Mouse (Mus musculus) hindbrain, embryonic 15.5 days (tissue): ENCODE data around the gene Vmn2r73. TPM values are rescaled to one million over a fixed set of nuclear protein-coding genes. Genes with fewer than 3 reads are reported as not detected.
"Not testable (repeated sequence)": the region's sequence is repeated elsewhere in the genome, so short reads cannot be mapped to it uniquely, and the experiment has no call there.

ENCODE experiments used
- ATAC-seq: fragments of 200-750 bp; cut with Nextera tagmentation; 2 replicates; pipeline ENCODE4 v1.8.0; 2017; ENCODE audit warnings: low read depth, moderate number of reproducible peaks, moderate TSS enrichment; ENCODE audit not compliant: low FRiP score
- H3K27ac ChIP-seq: fragments of 300-500 bp; sonication (generic); replicated peaks from 2 replicates; pipeline ENCODE4 v1.5.1; 2015; ENCODE audit warnings: mild to moderate bottlenecking, inconsistent platforms
- H3K27me3 ChIP-seq: fragments of 300-500 bp; sonication (generic); 2 replicates; pipeline ENCODE4 v1.6.1; 2015; ENCODE audit warnings: control low read depth, inconsistent platforms
- H3K36me3 ChIP-seq: fragments of 300-500 bp; sonication (generic); 2 replicates; pipeline ENCODE4 v1.6.1; 2015; ENCODE audit warnings: control low read depth, inconsistent platforms
- H3K4me1 ChIP-seq: fragments of 300-500 bp; sonication (generic); replicated peaks from 2 replicates; pipeline ENCODE4 v1.6.1; 2015; ENCODE audit warnings: control low read depth, inconsistent platforms
- H3K4me2 ChIP-seq: fragments of 300-500 bp; sonication (generic); 2 replicates; pipeline ENCODE4 v1.6.1; 2015; ENCODE audit warnings: moderate library complexity, mild to moderate bottlenecking, inconsistent platforms
- H3K4me3 ChIP-seq: fragments of 300-500 bp; sonication (generic); 2 replicates; pipeline ENCODE4 v1.5.1; 2015; ENCODE audit warnings: mild to moderate bottlenecking, inconsistent platforms
- H3K9ac ChIP-seq: fragments of 300-500 bp; sonication (generic); 2 replicates; pipeline ENCODE4 v1.6.1; 2015; ENCODE audit warnings: inconsistent platforms
- H3K9me3 ChIP-seq: fragments of 300-500 bp; sonication (generic); 2 replicates; pipeline ENCODE4 v1.6.1; 2016; ENCODE audit warnings: control low read depth, inconsistent platforms
- WGBS: fragments of 180-500 bp; shearing (Covaris S2); methylation state at CpG from one replicate; pipeline ENCODE4 v1.1.7; 2015; 5-methylcytosine and 5-hydroxymethylcytosine counted together
- polyA plus RNA-seq: library from polyadenylated mRNA; unstranded; fragments of >200 nt; fragmentation: Nextera tagmentation; extraction: Ambion mirVana; gene quantifications from 2 replicates; pipeline ENCODE4 v1.2.1, GENCODE M21; 2015

Gene Vmn2r73
- polyA plus RNA-seq, result not detected in 2 replicates

DNA sequence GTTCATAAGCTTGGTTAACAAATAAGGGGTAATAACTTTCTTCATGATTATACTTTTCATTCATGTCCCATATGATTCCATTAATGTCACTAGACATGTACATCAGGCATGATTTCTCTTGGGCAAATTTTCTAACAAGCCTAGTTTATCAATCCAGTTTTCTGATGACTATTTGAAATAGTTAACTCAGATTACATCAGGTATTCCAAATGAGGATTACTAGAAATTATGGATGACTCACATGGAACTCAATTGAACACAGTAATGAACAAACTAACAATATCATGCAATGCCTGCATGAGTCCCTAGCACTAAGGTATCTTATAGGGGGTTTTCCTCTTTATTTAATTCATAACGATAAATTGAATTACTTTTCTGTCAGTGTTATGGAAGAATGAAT lies at the start of gene Vmn2r73:
Gene Vmn2r73, minus strand, starts transcription at position 101 of the 400 bp plus-strand sequence.
- H3K9me3 ChIP-seq, result no peaks in the 10 kb centered on the region
- H3K27me3 ChIP-seq, result no peaks in the 10 kb centered on the region
- ATAC-seq, result no peak
- H3K4me2 ChIP-seq, result no peak within 1 kb of the TSS
- H3K27ac ChIP-seq, result no peak within 1 kb of the TSS
- no peaks in the 10 kb centered on the region for H3K4me1 ChIP-seq
- H3K9ac ChIP-seq, result no peak within 1 kb of the TSS
- no peaks in the 10 kb centered on the region for H3K36me3 ChIP-seq
- H3K4me3 ChIP-seq, result no peak within 1 kb of the TSS
- WGBS, result 90% methylated on average over 1 of the region's 1 CpGs

DNA sequence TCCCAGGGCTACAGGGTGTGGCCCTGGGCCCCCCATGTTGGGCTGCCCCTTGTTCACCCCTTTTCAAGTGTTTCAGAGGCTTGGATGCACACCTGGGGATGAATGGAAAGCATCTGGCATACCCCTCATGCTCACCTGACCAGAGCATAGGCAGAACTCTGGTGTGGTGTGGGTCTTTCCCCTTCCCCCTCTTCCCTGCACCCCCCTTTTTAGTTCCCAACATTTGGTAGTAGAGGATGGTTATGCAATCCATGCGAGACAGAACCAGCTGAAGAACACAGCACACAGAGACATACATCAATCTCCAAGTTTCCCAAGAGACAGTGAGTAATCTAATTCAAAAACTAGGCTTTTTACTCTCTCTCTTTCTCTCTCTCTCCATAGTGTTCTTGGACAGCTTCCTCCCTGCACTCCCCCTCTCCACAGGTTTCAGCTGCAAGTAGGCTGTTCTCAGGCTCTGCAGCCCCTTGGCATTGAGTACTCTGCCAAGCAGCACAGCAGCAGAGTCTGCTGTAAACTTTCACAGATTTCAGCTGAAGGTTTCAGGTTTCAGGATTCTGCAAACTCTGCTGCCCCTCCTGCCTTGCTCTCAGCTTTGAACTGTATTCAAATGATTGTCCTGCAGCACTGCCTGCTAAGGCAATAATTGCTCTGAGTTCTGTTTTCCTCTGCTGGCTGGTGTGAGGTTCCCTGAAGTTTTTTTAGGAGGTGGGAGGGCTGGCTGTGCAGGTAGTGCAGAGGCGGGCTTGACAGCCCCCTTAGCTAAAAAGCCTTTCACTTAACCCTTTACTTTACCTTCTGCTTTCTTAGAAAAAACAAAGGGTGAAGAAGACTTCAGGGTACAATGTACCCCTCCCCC lies 35.7 kb downstream of the Vmn2r73 start:
- H3K27me3 ChIP-seq, result no peaks in the 10 kb centered on the region

DNA sequence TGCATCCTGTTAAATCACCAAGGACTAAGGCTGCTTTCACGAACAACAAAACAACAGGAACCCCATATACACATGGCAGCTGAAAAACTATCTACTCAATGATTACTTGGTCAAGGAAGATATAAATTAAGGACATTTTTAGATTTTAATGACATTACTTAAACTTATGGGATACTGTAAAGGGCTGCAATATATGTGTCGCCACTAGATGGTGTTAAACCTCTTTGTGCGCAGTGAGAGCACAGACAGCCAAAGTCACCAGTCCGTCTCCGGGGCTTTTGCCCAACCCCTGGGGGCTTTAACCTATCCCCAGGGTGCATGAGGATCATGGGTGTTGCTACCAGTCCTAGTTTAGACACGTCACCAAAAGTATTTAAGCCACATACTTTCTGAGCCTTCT lies 58.0 kb downstream of the Vmn2r73 start:
- H3K9ac ChIP-seq, H3K27me3 ChIP-seq, H3K9me3 ChIP-seq, H3K27ac ChIP-seq, ATAC-seq, H3K4me3 ChIP-seq, H3K4me1 ChIP-seq, H3K36me3 ChIP-seq, H3K4me2 ChIP-seq: not testable (repeated sequence)
- 10% methylated on average over 6 of the region's 6 CpGs for WGBS

More for the DNA sequence above, 35.7 kb downstream of the Vmn2r73 start:
- H3K4me3 ChIP-seq, result no peak overlapping the region
- H3K36me3 ChIP-seq, result no peaks in the 10 kb centered on the region
- no peaks in the 10 kb centered on the region for H3K4me1 ChIP-seq
- no peak overlapping the region for H3K4me2 ChIP-seq
- H3K9ac ChIP-seq, result no peak overlapping the region
- 21% methylated on average over 2 of the region's 2 CpGs for WGBS
- H3K27ac ChIP-seq, result no peak overlapping the region
- no peak for ATAC-seq
- H3K9me3 ChIP-seq, result no peaks in the 10 kb centered on the region

Other genes with a start within 250 kb of the Vmn2r73 start
- gene Vmn2r72, start 121.2 kb downstream of the Vmn2r73 start, polyA plus RNA-seq, result not detected in 2 replicates
- not detected in 2 replicates for gene Vmn2r74, start 85.4 kb upstream of the Vmn2r73 start, polyA plus RNA-seq